Mouse (Mus musculus): ENCODE measurements around the gene Vps54. TPM values are rescaled to one million over a fixed set of nuclear protein-coding genes. Genes with fewer than 3 reads are reported as not detected.
"Not testable (repeated sequence)": the region's sequence is repeated elsewhere in the genome, so short reads cannot be mapped to it uniquely, and the experiment has no call there.

Vps54 gene
- total and polyA plus RNA-seq, 2 experiments = 5.6 to 37.4 TPM

DNA sequence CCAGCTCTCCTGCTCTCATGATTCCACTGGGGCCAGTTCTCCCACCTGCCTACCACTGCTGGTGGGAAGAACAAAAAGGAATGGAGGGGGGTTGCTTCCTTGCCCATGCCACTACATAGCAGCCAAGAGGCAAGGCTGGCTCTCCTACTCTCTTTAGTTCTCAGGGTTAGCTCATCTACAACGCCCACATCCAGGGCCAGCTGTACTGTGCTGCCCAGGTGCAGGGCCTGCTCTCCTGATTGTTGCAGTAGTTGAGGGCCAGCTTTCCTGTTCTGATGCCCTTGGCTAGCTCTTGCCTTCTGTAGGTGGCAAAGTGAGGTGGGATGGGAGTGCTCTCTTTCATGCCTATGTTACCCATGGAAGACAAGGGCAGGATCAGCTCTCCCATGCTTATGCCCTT is 8.9 kb downstream of the Vps54 start:
- TF ChIP-seq CTCF (IDR thresholded peaks at IDR 0.05; ENCODE audit: low read depth, low read length) (no peak), POLR2A (IDR thresholded peaks at IDR 0.05; ENCODE audit: extremely low read depth, insufficient read depth, low read length) (no peak)
- 95% methylated on average over 1 of the region's 1 CpGs for WGBS
- H3K36me3 ChIP-seq (ENCODE audit: control insufficient read depth, insufficient read depth, low read length) = no peaks in the 10 kb centered on the region

DNA sequence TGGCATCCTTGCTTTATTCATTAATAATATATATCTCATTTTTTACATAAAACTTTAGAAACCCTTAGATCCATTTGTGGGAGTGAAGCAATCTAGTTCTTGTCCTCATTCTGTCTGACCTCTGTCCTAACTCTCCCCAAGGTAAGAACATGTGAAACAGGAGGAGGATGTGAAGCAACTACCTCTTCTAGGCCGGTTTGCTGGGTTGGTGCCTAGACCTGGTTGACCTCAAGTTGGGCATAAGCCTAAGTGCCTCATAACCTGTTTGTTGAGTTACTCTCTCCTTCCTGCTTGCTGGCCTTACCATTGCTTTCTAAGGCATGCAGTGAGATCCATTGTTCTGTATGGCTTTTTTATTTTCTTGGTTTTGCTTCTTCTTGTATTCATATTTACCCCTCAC is 11.3 kb downstream of the Vps54 start:
- WGBS = 12% methylated on average over 1 of the region's 1 CpGs
- Histone ChIP-seq H3K4me3 (ENCODE audit: insufficient read depth, low read depth, low read length) (no peak overlapping the region), H3K4me1 (ENCODE audit: control insufficient read depth, insufficient read depth, low read length) (peaks cover 2% of the 10 kb centered on the region; the same call in 1 of the 2 replicates), H3K9ac (ENCODE audit: low read depth, low read length) (no peak overlapping the region), H3K79me2 (ENCODE audit: control insufficient read depth, insufficient read depth, low read length) (peaks cover 31% of the 10 kb centered on the region), H3K27ac (replicated peaks; ENCODE audit: insufficient read depth, low read depth, low read length) (no peak overlapping the region), H3K27me3 (ENCODE audit: control insufficient read depth, insufficient read depth, low read length) (no peaks in the 10 kb centered on the region), H3K36me3 (ENCODE audit: control insufficient read depth, insufficient read depth, low read length) (no peaks in the 10 kb centered on the region)
- DNase-seq (ENCODE audit: extremely low read depth, low read depth, low spot score) = peak; percentile 75
- TF ChIP-seq CTCF (IDR thresholded peaks at IDR 0.05; ENCODE audit: low read depth, low read length) (no peak), POLR2A (IDR thresholded peaks at IDR 0.05; ENCODE audit: extremely low read depth, insufficient read depth, low read length) (no peak)

More for the DNA sequence above, 8.9 kb downstream of the Vps54 start:
- H3K27ac ChIP-seq (replicated peaks; ENCODE audit: insufficient read depth, low read depth, low read length) = no peak overlapping the region
- H3K27me3 ChIP-seq (ENCODE audit: control insufficient read depth, insufficient read depth, low read length) = no peaks in the 10 kb centered on the region
- H3K4me3 ChIP-seq (ENCODE audit: insufficient read depth, low read depth, low read length) = no peak overlapping the region
- H3K4me1 ChIP-seq (ENCODE audit: control insufficient read depth, insufficient read depth, low read length) = peaks cover 2% of the 10 kb centered on the region
- peaks cover 33% of the 10 kb centered on the region for H3K79me2 ChIP-seq (ENCODE audit: control insufficient read depth, insufficient read depth, low read length)
- H3K9ac ChIP-seq (ENCODE audit: low read depth, low read length) = no peak overlapping the region
- DNase-seq (ENCODE audit: extremely low read depth, low read depth, low spot score) = no peak

DNA sequence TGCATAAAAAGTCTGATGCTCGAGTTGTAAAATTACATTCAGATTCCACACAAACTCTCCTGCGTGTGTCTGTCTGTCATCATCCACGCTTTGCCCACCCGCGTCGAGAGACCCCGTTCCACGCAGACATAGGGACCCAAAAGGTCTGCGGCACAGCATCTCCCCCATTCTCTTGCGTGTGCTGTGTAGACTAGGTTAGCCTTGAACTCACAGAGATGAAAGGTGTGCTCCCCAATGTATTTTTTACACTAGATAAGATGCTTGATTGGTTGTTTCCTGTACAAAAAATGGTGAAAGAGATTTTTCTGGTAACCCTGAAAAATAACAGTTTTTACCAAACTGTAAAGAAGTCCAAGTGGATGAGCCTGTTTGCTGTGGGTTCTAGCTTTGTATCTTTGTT is 19.5 kb downstream of the Vps54 start:
- not testable (repeated sequence) for H3K9ac ChIP-seq (ENCODE audit: low read depth, low read length); H3K4me3 ChIP-seq (ENCODE audit: insufficient read depth, low read depth, low read length); DNase-seq (ENCODE audit: extremely low read depth, low read depth, low spot score); H3K36me3 ChIP-seq (ENCODE audit: control insufficient read depth, insufficient read depth, low read length); H3K27me3 ChIP-seq (ENCODE audit: control insufficient read depth, insufficient read depth, low read length); H3K4me1 ChIP-seq (ENCODE audit: control insufficient read depth, insufficient read depth, low read length); H3K79me2 ChIP-seq (ENCODE audit: control insufficient read depth, insufficient read depth, low read length); H3K27ac ChIP-seq (replicated peaks; ENCODE audit: insufficient read depth, low read depth, low read length)
- 98% methylated on average over 10 of the region's 10 CpGs for WGBS

DNA sequence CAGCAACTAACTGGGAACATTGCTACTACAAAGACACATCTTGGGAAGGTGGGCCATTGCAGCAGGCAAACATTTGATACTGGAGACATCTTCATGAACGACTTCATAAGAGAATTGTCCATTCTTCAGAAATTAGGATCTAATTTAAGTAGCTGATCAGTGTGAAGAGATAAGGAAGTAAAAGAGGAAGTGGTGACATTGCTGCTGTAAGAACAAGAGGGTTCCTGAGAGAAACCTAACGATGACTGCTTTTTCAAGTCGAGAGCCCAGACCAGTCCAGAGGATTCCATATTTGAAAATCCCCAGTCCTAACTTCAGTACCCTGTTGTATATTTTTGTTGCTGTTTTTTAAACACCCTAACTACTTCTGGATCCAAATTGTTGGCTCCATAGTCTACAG is 26.3 kb downstream of the Vps54 start:
- no peak overlapping the region for H3K9ac ChIP-seq (ENCODE audit: low read depth, low read length)
- H3K4me1 ChIP-seq (ENCODE audit: control insufficient read depth, insufficient read depth, low read length) = no peaks in the 10 kb centered on the region; the same call in 1 of the 2 replicates
- WGBS = 75% methylated on average over 3 of the region's 3 CpGs
- no peak for DNase-seq (ENCODE audit: extremely low read depth, low read depth, low spot score)
- H3K27me3 ChIP-seq (ENCODE audit: control insufficient read depth, insufficient read depth, low read length) = no peaks in the 10 kb centered on the region
- no peaks in the 10 kb centered on the region; the same call in 1 of the 2 replicates for H3K79me2 ChIP-seq (ENCODE audit: control insufficient read depth, insufficient read depth, low read length)
- no peak overlapping the region for H3K27ac ChIP-seq (replicated peaks; ENCODE audit: insufficient read depth, low read depth, low read length)
- peaks cover 25% of the 10 kb centered on the region for H3K36me3 ChIP-seq (ENCODE audit: control insufficient read depth, insufficient read depth, low read length)
- H3K4me3 ChIP-seq (ENCODE audit: insufficient read depth, low read depth, low read length) = no peak overlapping the region
- TF ChIP-seq CTCF (IDR thresholded peaks at IDR 0.05; ENCODE audit: low read depth, low read length) = no peak
- no peak for TF ChIP-seq POLR2A (IDR thresholded peaks at IDR 0.05; ENCODE audit: extremely low read depth, insufficient read depth, low read length)

DNA sequence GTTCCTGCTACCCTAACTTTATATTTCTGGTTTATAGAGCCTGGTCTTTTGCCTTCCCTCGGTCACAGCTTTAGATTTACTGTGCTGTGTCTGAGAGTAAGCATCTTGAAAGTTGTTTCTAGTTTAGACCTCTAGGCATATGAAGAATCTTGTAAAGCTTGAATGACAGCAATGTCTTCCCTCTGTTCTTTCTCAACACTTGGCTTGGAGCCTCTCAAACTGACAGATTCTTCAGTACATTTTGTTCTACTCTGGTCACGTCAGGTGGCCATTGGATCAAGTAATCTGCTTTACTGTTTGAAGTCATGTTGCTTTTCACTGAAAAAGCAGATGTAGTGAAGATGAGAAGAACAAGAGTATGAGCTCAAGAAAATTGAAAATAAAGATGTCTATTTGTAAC is 37.1 kb downstream of the Vps54 start:
- Histone ChIP-seq H3K79me2 (ENCODE audit: control insufficient read depth, insufficient read depth, low read length) (no peaks in the 10 kb centered on the region; the same call in 1 of the 2 replicates), H3K4me3 (ENCODE audit: insufficient read depth, low read depth, low read length) (no peak overlapping the region), H3K36me3 (ENCODE audit: control insufficient read depth, insufficient read depth, low read length) (peaks cover 22% of the 10 kb centered on the region), H3K27me3 (ENCODE audit: control insufficient read depth, insufficient read depth, low read length) (no peaks in the 10 kb centered on the region), H3K9ac (ENCODE audit: low read depth, low read length) (no peak overlapping the region), H3K27ac (replicated peaks; ENCODE audit: insufficient read depth, low read depth, low read length) (no peak overlapping the region), H3K4me1 (ENCODE audit: control insufficient read depth, insufficient read depth, low read length) (no peaks in the 10 kb centered on the region; the same call in 1 of the 2 replicates)
- 91% methylated on average over 2 of the region's 2 CpGs for WGBS
- DNase-seq (ENCODE audit: extremely low read depth, low read depth, low spot score) = no peak
- TF ChIP-seq POLR2A (IDR thresholded peaks at IDR 0.05; ENCODE audit: extremely low read depth, insufficient read depth, low read length) = no peak
- no peak for TF ChIP-seq CTCF (IDR thresholded peaks at IDR 0.05; ENCODE audit: low read depth, low read length)

DNA sequence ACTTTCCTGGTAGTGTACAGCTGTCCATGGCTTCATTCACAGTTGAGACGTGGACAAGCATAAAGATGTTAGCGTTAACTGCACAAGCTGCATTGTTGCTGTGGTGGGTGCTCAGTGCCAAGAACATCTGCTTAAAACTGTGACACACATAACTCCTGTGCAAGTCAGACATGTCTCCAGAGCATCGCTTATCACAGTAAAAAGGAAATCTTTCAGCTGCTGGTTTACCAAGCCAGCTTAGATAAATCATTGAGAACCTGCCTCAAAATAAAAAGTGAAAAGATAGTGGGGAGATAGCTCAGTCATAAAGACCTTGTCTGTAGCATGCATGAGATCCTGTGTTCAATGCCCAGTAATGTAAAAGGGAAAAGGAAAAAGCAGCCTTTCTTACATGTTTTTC is 47.3 kb downstream of the Vps54 start:
- H3K27me3 ChIP-seq (ENCODE audit: control insufficient read depth, insufficient read depth, low read length) = no peaks in the 10 kb centered on the region
- H3K79me2 ChIP-seq (ENCODE audit: control insufficient read depth, insufficient read depth, low read length) = no peaks in the 10 kb centered on the region; the same call in 1 of the 2 replicates
- no peak overlapping the region for H3K4me3 ChIP-seq (ENCODE audit: insufficient read depth, low read depth, low read length)
- H3K36me3 ChIP-seq (ENCODE audit: control insufficient read depth, insufficient read depth, low read length) = peaks cover 3% of the 10 kb centered on the region; the same call in 1 of the 2 replicates
- no peak for DNase-seq (ENCODE audit: extremely low read depth, low read depth, low spot score)
- no peaks in the 10 kb centered on the region for H3K4me1 ChIP-seq (ENCODE audit: control insufficient read depth, insufficient read depth, low read length)
- 82% methylated on average over 3 of the region's 3 CpGs for WGBS
- TF ChIP-seq POLR2A (IDR thresholded peaks at IDR 0.05; ENCODE audit: extremely low read depth, insufficient read depth, low read length) (no peak), CTCF (IDR thresholded peaks at IDR 0.05; ENCODE audit: low read depth, low read length) (no peak)
- H3K27ac ChIP-seq (replicated peaks; ENCODE audit: insufficient read depth, low read depth, low read length) = no peak overlapping the region
- no peak overlapping the region for H3K9ac ChIP-seq (ENCODE audit: low read depth, low read length)

DNA sequence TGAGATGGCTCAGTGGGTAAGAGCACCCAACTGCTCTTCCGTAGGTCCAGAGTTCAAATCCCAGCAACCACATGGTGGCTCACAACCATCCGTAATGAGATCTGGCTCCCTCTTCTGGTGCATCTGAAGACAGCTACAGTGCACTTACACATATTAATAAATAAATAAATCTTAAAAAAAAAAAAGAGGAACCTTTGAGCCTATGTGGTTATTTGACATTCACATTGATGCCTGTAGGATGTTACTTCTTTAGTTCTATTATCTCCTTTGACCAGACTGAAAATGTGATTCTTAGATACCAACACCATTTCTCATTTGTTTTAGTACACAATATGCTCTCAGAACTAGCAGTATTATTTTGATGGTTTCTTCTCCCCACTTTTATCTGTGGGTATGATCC is 49.1 kb downstream of the Vps54 start:
- not testable (repeated sequence) for H3K9ac ChIP-seq (ENCODE audit: low read depth, low read length); H3K36me3 ChIP-seq (ENCODE audit: control insufficient read depth, insufficient read depth, low read length); H3K27me3 ChIP-seq (ENCODE audit: control insufficient read depth, insufficient read depth, low read length); H3K4me3 ChIP-seq (ENCODE audit: insufficient read depth, low read depth, low read length); H3K79me2 ChIP-seq (ENCODE audit: control insufficient read depth, insufficient read depth, low read length); H3K4me1 ChIP-seq (ENCODE audit: control insufficient read depth, insufficient read depth, low read length); DNase-seq (ENCODE audit: extremely low read depth, low read depth, low spot score); H3K27ac ChIP-seq (replicated peaks; ENCODE audit: insufficient read depth, low read depth, low read length)
- 99% methylated on average over 2 of the region's 2 CpGs for WGBS

Measured in liver, adult 2 months (tissue).